Mouse (Mus musculus): ENCODE data around the gene Rerg.

DNA sequence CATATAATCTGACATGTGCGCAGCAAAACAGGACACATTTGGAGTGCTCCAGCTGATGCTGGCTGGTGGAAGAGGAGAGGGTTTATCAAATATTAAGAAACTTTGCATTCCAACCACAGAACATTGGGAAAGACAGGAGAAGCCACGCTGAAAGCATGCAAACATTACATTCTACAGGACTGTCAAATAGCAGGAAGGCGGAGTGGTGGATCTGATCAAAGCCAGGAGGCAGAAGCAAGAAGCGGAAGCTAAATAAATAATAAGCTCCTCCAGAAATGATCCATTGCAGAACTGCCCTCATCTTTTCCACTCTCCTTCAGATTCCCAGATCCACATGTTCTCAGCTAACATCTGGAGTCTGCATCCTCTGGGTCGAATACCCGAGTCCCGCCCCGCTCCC, 9.8 kb upstream of the Rerg start:
- TF ChIP-seq GATA1 (IDR thresholded peaks at IDR 0.05; ENCODE audit: borderline replicate concordance, low read length) (no peak), FLI1 (IDR thresholded peaks at IDR 0.05; ENCODE audit: low read length) (no peak)

All from megakaryocyte, embryonic 14.5 days (primary cell).